Mouse (Mus musculus): ENCODE results near the gene Misp.

The Misp gene

DNA sequence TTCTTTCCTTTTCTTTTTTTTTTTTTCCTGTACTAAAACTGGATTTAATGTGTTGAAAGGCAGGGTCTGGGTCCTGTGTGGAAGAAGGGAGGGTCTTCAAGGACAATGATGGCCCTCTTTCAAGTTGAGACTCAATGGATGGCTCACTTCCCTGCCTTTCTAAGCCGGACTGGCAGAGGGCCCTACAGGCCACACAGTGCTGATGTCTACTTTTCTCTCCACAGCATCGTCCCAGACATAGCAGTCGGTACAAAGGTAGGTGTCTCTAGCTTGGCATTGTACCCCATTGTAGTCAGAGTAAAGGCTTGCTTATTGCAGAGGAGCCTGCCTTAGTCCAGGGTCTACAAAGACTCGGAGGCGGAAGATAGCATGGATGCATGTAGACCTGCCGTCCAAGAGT, 35.5 kb downstream of the Misp start:
- DNase-seq: no peak

DNA sequence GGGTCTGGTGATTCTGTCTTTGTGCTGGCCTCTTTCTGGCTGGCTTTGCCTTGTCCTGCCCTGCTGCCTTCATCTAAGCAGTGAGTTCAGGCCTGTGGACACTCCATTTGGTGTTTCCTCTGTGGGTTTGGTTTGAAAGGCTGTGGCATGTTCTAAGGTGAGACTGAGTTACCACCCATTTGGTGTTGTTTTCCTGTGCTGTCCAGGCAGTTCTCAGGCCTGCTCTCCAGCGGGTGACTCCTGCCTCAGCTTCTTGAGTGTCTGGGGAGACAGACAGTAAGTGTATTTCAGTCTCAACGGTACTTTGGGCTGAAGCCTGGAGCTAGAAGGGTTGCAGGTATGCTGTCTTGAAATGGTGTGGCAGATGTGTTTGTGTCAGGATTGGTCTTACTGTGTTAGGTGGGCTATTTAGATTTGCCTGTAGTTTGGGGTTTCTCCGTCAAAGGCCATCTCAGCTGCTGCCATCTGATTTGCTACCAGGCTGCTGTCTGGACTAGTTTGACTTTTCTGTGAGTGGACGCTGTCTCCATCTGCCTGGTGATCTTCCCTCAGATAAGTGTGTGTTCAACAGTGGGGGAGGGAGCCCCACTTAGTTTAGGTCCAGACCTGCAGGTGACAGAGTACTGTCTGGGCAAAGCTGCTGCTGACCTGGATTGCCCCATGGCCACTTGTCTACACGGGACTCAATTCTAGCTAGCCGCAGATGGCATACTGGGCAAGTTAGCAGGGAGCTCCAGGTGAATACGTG, 36.1 kb downstream of the Misp start:
- DNase-seq: no peak

DNA sequence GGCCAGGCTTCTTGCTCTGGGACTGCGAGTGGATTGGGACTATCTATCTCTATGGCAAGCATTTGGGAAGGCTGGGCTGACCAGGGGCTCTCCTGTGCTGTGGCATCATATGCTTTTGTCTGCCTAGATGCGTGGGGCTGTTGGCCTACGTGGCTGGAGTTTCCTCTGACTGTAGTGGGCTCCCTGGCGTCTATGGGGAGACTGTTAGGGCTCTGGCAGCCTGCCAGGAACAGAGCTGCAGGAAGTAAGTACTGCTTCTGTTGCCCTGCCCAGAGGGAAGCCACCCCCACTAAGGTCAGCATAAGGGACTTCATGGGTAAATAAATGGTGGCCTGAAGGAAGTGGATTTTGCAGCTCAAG, 36.6 kb downstream of the Misp start:
- peak; percentile 99 for DNase-seq

DNA sequence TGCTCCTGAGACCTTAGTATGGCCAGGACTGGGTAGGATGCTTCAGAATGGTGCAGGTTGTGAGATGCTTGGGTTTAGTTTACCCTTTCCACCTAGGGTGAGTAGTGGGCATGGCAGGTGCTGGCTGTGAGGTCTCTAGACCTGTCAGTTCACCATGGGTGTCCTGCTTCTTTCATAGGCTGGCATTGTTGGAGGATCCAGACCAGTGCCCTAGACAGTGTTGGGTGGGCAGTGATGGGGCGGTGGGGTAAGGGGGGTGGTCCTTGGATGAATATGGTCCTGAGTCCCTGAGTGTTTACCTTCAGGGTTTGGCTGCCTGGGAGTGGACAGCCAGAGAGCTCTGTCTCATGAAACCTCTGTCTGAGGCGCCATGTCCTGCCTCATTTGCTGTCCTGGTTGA, 37.1 kb downstream of the Misp start:
- DNase-seq: peak; percentile 94

DNA sequence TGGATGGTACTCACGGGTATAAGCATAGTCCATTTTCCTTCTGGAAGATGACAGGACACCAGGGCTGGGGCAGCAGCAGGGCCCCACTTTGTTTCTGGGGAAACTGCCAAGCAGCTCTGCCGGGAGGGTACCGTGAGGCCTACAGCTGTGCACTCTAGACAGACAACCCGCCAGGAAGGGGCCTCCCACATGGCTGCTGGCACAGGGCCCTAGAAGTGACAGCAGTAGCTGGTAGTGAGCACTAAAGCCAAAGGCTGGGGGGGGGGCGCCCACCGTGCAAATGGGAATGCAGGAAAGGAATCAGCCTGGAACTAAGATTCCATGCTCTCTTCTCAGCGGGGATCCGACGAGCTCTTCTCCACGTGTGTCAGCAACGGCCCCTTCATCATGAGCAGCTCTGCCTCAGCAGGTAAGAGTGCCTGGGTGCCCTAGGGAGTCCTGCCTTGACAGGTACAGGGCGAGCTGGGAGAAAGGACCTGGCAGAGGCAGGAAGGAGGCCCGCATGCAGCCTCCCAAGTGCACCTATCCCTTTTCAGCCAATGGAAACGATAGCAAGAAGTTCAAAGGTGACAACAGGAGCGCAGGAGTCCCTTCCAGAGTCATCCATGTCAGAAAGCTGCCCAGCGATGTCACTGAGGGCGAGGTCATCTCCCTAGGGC, 37.8 kb downstream of the Misp start:
- DNase-seq: peak; percentile 98

DNA sequence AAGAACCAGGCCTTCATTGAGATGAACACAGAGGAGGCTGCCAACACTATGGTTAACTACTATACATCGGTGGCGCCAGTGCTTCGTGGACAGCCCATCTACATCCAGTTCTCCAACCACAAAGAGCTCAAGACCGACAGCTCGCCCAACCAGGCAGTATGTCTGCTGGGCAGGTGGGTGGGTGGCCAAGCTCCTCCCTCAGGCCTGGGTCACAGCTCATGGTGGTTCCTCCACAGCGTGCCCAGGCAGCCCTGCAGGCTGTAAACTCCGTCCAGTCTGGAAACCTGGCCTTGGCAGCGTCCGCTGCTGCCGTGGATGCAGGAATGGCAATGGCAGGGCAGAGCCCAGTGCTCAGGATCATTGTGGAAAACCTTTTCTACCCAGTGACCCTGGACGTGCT, 38.3 kb downstream of the Misp start:
- DNase-seq: peak; percentile 95

DNA sequence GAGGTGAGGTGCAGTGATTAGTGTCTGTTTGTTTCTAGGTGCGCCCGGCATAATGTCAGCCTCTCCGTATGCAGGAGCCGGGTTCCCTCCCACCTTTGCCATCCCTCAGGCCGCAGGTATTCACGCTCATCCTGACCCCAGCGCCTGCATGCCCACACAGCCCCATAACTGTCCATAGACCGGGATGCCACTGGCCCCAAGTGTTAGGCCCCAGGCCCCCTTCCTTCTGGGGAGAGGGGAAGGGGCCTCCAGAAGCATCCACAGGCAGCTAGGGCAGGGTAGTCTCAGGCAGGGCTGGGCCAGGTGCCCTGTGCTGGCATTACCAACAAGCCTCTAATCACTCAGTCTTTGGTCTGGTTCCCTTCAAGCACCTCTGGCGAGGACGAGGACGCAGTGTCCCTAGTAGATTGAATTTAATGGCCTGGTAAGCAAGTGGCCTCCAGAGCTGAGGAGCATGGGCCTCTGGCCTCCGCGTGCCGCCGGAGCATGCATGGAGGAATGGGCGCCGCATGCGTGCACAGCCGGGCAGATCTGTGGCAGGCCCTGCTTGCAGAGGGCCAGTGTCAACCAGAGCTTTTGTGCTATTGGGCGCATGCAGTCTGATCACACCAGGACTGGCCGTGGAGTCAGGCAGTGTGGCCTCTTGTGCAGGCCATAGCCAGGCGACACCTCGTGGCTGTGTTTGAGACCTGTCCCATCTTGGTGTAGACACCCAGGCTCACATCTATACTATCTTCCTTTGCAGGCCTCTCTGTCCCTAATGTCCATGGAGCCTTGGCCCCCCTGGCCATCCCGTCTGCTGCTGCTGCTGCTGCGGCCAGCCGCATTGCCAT, 39.5 kb downstream of the Misp start:
- DNase-seq: peak; percentile 94

DNA sequence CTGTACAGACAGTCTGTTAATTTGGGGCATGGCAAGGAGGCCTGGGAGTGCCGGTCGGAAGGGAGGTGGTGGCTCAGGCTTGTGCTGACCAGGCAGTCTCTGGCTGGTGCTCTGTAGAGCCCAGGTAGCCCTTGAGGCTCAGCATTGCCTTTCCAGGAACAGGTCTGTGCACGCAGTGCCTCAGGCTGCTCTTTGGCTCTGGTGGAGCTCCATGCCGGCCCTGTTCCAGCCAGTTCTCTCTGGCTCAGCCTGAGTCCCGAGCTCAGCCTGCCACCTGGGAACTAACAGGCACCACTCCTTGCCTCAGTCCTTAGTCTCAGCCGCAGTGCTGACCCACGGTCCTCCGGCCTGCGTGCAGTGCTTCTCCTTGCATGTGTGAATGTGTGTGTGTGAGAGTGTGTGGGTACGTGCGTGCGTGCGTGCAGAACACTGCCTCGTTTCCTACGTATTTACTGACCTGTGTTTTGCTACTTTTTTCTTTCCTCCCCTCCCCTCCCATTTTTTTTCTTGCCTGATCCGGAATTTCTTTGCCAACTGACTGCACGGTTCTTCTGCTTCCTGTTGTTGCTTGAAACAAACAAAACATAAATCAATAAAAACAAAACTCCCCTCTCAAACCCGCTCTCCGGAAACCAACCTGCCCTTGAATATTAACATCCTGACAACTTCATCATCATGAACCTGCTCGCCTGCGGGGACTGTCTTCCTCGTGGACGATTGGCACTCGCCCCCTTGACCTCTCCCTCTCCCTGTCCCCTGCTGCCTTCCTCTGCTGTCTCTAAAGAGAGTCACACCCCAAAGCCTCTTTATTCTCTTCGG, 40.6 kb downstream of the Misp start:
- DNase-seq: peak; percentile 91

DNA sequence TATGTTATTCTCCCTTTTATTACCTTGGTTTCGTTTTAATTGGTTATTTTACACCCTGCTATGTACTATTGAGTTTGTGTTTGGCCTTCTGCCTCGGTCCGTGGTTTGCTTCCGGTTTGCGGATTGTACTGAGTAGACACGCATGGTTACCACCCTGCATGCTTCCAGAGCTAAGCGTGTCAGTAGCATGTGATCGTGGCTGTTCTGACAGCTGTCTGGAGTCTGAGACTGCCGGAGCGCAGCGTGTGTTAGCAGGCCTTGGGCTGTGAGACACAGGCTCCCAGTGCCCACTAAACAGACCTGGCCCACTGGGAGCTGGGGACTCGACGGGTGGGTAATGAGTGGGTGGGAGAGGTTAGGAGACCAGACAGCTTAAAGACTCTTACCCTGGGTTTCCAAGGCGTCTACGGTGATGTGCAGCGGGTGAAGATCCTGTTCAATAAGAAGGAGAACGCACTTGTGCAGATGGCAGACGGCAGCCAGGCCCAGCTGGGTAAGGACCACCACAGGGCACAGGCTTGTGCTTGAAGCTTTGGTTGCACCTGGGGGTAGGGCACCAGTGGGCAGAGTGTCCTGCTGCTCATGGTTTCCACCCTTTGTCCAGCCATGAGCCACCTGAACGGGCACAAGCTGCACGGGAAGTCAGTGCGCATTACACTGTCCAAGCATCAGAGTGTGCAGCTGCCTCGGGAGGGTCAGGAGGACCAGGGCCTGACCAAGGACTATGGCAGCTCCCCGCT, 41.4 kb downstream of the Misp start:
- DNase-seq: peak; percentile 91

DNA sequence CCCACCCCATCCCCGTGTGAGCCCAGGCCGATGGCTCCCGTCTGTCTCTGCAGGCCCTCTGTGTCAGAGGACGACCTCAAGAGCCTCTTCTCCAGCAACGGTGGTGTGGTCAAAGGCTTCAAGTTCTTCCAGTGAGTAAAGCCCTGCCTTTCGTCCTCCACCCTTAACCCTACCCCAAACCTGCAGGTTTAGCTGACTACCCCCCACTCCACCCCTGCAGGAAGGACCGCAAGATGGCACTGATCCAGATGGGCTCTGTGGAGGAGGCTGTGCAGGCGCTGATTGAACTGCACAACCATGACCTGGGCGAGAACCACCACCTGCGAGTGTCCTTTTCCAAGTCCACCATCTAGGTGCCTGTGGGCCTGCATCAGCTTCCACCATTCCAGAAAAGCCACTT, 42.1 kb downstream of the Misp start:
- peak; percentile 92 for DNase-seq

DNA sequence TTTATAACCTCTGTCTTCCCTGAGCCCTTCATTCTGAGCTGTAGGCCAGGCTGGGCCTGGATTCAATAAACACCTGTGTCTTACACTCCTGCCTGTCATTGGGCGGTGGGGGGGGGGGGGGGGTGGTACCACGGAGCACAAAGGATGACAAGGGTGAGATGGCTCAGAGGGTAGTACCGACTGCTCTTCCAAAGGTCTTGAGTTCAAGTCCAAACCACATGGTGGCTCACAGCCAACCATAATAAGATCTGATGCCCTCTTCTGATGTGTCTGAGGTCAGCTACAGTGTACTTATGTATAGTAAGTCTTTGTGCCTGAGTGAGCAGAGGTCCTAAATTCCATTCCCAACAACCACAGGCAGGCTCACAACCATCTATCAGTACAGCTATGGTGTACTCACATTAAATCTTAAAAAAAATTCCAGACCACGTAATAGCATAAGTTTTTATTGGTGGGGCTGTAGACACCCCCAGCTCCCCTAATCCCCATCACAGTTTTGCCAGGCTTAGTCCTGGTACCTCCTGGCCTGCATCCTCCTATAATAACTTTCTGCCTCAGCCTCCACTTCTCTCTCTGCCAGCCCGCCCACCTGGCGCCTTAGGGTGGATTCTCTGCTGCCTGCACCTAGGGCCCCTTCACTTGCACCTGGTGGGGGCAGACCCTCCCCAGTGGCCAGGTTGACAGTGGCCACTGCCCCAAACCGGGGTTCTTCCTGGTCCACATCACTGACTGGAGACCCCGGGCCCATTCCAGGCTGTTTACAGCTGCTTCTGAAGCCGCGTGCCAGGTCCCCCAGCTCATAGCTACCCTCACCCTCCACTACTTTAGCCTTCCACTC, 43.8 kb downstream of the Misp start:
- DNase-seq: no peak

DNA sequence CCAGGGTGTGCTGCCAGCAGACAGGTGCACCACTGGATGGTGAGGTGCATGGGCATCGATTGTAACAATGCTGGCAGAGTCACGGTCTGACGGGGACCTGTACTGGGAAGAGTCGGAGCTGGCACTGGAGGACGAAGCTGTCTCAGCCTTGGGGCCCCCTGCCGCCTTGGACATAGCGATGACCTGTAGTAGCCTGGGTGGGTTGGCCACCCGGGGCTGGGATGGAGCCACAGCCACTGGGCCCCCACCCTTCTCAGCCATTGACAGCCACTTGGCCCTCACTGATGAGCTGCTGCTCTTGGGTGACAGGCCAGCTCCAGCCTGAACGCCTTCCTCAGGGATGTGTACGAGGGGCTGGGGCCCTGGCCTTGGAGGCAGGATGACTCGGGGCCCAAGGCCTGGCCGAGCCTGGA, 44.4 kb downstream of the Misp start:
- peak; percentile 94 for DNase-seq

DNA sequence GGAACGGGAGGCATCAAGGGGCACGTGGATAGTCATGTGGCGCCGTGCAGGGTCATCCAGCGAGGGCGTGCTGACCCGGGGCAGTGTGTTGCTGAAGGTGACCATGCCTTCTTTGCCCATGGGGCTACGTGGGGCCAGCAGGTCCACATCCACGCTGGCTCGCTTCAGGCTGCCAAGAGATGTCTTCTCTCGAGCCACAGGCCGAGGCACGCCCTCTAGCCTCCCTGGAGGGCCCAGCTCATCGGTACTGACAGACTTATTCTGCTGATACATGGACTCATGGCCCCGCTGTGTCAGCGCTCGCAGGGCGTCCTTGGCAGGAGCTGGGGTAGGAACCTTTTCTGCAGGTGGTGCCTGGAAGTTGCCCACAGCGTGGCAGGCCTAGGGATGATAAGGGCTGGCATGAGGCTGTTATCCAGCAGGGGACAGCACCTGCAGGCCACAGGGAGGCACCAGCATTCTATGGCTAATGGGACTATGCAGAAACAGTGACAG, 45.1 kb downstream of the Misp start:
- DNase-seq: peak; percentile 96

DNA sequence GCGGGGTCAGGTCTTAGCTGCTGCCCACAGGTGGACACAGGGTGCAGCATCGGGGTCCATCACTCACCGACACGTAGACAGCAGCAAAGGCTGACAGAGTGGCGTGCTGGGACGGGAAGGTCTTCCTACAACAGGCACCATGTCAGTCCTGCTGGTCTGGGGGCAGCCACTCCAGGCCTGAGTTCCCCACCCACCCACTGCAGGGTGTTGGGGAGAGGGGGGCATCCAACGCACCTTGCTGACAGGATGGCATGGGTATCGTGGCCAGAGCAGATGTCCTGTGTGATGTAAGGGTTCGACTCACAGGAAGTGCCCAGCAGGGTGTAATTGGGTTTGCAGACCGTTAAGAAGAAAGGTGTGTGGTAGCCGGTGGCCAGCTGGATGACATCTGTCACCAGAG, 45.8 kb downstream of the Misp start:
- peak; percentile 92 for DNase-seq

DNA sequence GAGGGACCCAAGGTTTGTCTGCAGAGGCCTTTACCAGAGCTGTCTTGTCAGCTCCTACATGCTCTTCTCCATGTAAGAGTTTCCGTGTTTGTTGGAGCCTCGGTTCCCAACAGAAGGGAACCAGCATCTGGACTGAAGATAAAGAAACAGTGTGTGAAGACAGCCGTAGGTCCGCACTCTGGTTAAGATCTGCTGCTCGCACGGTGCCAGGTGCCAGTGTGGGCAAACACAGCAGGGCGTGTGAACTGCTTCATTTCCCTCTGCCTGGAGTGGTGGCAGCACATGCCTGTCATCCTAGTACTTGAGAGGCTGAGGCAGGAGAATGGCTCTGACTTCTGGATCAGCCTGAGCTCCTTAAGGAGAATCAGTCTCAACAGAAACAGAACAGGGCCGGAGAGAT, 51.1 kb downstream of the Misp start:
- no peak for DNase-seq

DNA sequence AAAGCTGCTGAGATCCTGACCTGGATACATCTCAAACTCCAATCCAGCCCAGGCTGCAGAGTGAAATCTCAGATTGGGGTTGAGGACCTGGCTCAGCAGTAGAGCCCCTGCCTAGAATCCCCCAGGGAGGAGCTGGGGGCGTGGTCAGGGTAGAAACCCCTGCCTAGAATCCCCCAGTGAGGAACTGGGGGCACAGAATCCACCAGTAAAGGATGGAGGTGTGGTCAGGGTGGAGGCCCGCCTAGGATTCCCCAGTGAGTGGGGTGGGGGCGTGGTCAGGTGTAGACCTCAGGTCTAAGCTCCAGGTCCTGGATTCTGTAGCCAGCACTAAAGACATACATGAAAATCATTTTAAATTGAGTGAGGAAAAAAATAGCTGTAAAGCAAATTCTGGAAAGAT, 52.1 kb downstream of the Misp start:
- DNase-seq: peak; percentile 87

DNA sequence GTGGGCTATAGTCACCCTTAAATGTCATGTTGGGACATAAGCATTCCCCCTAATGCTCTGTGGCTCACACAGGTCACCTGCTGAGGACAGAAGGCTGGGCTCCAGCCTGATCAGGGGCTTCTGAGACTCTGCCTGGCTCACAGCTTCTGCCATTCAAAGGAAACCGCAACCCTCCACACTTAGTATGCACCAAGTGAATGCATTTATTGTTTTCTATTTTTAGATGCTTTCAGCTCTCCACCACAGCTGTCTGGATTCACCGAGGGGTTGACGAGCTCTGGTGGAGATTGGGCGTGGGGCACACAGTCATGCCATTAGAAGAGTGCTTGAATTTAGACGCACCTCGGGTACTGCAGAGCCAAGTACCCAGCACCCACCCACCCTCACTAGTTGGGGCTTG, 52.5 kb downstream of the Misp start:
- DNase-seq: no peak

DNA sequence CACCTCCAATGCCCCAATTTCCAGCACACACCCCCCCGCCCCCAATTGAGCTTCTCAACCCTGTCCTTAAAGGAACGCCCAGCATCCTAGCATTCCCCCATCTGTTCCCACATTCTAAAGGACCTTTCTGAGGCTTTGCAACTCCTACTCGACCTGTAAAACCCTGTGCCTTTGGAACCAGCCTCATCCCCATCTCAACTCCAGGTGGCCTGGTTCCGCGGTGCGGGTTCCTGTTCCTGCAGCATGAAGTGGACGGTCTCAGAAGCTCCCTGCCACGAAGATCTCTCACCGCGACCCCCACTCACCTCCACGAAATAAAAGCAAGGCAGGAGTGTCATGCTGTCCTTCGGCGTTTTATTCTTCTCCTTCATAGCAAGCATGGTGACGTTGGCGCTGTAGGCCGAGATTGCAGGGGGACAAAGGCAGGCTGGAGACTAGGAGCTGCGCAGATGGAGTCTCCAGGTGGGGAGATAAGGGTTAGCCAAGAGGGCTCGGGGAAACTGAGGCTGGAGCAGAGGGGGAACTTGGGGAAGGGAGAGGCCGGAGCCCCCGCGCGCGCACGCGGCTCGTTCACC, 53.0 kb downstream of the Misp start:
- DNase-seq: peak; percentile 85

DNA sequence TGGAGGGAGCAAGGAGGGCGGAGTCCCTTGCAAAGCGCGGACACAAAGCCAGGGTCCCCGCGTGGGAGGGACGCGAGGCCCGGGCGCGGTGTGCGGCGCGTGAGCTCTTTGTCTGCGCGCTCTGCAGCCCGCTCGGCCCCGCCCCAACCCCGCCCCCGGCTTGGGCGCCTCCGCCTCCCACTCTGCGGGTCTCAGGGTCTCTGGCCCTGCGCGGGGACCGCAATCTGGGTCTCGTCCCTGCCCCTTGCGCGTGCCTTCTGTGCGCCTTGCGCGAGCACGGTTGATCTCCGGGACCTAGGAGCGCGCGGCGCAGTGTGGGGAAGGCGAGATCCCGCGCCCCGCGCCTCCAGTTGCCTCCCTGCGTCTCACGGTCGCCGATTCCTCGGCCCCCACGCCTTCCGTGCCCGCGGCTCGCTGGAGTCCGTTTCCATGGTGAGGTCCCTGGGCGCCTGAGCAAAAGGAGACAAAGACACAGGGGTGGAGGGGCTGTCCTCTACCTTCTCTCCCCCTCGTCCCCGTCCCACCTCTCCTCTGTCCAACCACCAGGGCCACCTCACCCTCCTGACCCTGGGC, 53.6 kb downstream of the Misp start, which contains the start of the genes Prtn3 and Plppr3:
TSS of gene Prtn3 (plus strand) at position 187 of the 573 bp plus-strand sequence.
TSS of gene Plppr3 (minus strand) at position 345 of the 573 bp plus-strand sequence.
- peak; percentile 91 for DNase-seq

DNA sequence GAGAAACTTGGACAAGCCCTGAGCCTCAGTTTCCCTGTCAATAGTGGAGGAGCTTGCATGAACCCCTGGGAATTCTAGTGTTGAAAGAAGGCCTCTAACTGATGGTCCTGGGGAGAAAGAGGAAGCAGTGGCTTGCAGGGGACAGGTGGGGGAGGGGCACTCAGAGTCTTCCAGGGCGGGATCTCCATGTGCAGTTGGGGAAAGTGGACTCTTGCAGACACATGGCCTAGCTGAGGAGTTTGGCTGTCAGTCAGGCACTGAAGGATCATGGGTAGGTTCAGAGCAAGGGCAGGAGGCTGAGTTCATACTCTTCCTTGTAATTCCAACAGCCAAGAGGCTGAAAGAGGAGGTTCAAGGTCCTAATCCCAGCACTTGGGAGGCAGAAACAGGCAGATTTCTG, 56.4 kb downstream of the Misp start:
- peak; percentile 96 for DNase-seq
